In genomic region chr11:33746402-33746801, GRCm38 (mm10) we compare ENCODE assay signal across 22 mouse cellular contexts.
DNase-seq lines count a peak whose midpoint lies in the region; ATAC-seq and TF ChIP-seq lines count a peak whose summit lies in the region.
"Had no signal": no experiment of that assay in that cellular context is flagged by ENCODE, and none has a peak within 500 bp of the region (broad histone marks: within the 10 kb centered on the region; RNA-seq: fewer than 3 reads in every experiment).

No protein-coding gene starts in this region.

- ATAC-seq in heart, embryonic 12.5 days (ENCODE audit: insufficient number of reproducible peaks, low FRiP score) = no peak
- peak; percentile 45 for ATAC-seq in lung, embryonic 14.5 days (ENCODE audit: insufficient read depth)
- no peak for ATAC-seq in forebrain, embryonic 16.5 days
- ATAC-seq: forebrain, embryonic 14.5 days; inflammation-experienced regulatory T-cells, adult 6 months had no signal

- no peak overlapping the region for H3K4me3 ChIP-seq in heart, embryonic 12.5 days
- H3K4me3 ChIP-seq in lung, embryonic 14.5 days (ENCODE audit: low read depth, low read length) = no peak overlapping the region
- no peak overlapping the region for H3K4me3 ChIP-seq in forebrain, embryonic 16.5 days (replicated peaks; ENCODE audit: low read length)
- H3K4me3 ChIP-seq: embryonic facial prominence, embryonic 12.5 days; erythroblast, embryonic 14.5 days; heart, embryonic 15.5 days; hindbrain, embryonic 13.5 days; limb, embryonic 15.5 days; stomach, embryonic 15.5 days had no signal

- DNase-seq in heart, adult 11 months = peak; percentile 98
- DNase-seq in kidney, postnatal 4 days = peak; percentile 51 to 52
- DNase-seq in kidney, adult 18-20 months = no peak
- peak; percentile 83 for DNase-seq in lung, embryonic 14.5 days
- peak; percentile 60 for DNase-seq in lung, postnatal 36 days
- no peak for DNase-seq in Muller cell, postnatal 12 days (ENCODE audit: inconsistent ontology term)
- DNase-seq: adrenal gland, postnatal 25 days; cerebellum, adult 2 months; gastrocnemius, postnatal 25 days; kidney, postnatal 25 days; right cerebral cortex, postnatal 14 days; thymus, adult 18-20 months had no signal

- no peaks in the 10 kb centered on the region for H3K36me3 ChIP-seq in heart, embryonic 12.5 days
- H3K36me3 ChIP-seq in lung, embryonic 14.5 days (ENCODE audit: insufficient read depth) = no peaks in the 10 kb centered on the region
- no peaks in the 10 kb centered on the region for H3K36me3 ChIP-seq in forebrain, embryonic 16.5 days (ENCODE audit: control insufficient read depth, insufficient read depth)
- H3K36me3 ChIP-seq: embryonic facial prominence, embryonic 12.5 days; heart, embryonic 15.5 days; hindbrain, embryonic 13.5 days; limb, embryonic 15.5 days; stomach, embryonic 15.5 days had no signal

- no peaks in the 10 kb centered on the region for H3K4me1 ChIP-seq in heart, embryonic 12.5 days (replicated peaks)
- H3K4me1 ChIP-seq in lung, embryonic 14.5 days (ENCODE audit: insufficient read depth) = peaks cover 9% of the 10 kb centered on the region; the same call in 1 of the 2 replicates
- H3K4me1 ChIP-seq in forebrain, embryonic 16.5 days (replicated peaks; ENCODE audit: control insufficient read depth, insufficient read depth, low read length) = peaks cover 13% of the 10 kb centered on the region
- H3K4me1 ChIP-seq: heart, embryonic 15.5 days; limb, embryonic 15.5 days had no signal

- H3K9me3 ChIP-seq in heart, embryonic 12.5 days (replicated peaks) = no peaks in the 10 kb centered on the region
- H3K9me3 ChIP-seq in lung, embryonic 14.5 days (ENCODE audit: low read depth, low read length) = no peaks in the 10 kb centered on the region
- no peaks in the 10 kb centered on the region for H3K9me3 ChIP-seq in forebrain, embryonic 16.5 days (ENCODE audit: control insufficient read depth, low read length)
- H3K9me3 ChIP-seq: embryonic facial prominence, embryonic 12.5 days; heart, embryonic 15.5 days; hindbrain, embryonic 13.5 days; limb, embryonic 15.5 days; stomach, embryonic 15.5 days had no signal

- no peak for TF ChIP-seq CTCF in lung, embryonic 14.5 days (IDR thresholded peaks at IDR 0.05; ENCODE audit: low read depth)

- 81% methylated on average over 3 of the region's 3 CpGs for WGBS in heart, embryonic 12.5 days
- 44% methylated on average over 3 of the region's 3 CpGs for WGBS in lung, embryonic 14.5 days
- 84% methylated on average over 3 of the region's 3 CpGs for WGBS in forebrain, embryonic 16.5 days

- no peak overlapping the region for H3K27ac ChIP-seq in heart, embryonic 12.5 days (ENCODE audit: poor library complexity, severe bottlenecking)
- H3K27ac ChIP-seq in lung, embryonic 14.5 days (ENCODE audit: low read depth) = no peak overlapping the region
- no peak overlapping the region for H3K27ac ChIP-seq in forebrain, embryonic 16.5 days (ENCODE audit: low read length)
- H3K27ac ChIP-seq: embryonic facial prominence, embryonic 12.5 days; heart, embryonic 15.5 days; hindbrain, embryonic 13.5 days; limb, embryonic 15.5 days; stomach, embryonic 15.5 days had no signal

- no peak overlapping the region for H3K4me2 ChIP-seq in heart, embryonic 12.5 days
- no peak overlapping the region for H3K4me2 ChIP-seq in lung, embryonic 14.5 days
- H3K4me2 ChIP-seq in forebrain, embryonic 16.5 days (ENCODE audit: low read length) = no peak overlapping the region
- H3K4me2 ChIP-seq: embryonic facial prominence, embryonic 12.5 days; heart, embryonic 15.5 days; hindbrain, embryonic 13.5 days; limb, embryonic 15.5 days; stomach, embryonic 15.5 days had no signal

- H3K9ac ChIP-seq in heart, embryonic 12.5 days = no peak overlapping the region
- H3K9ac ChIP-seq in lung, embryonic 14.5 days = no peak overlapping the region
- H3K9ac ChIP-seq in forebrain, embryonic 16.5 days (replicated peaks; ENCODE audit: low read depth, low read length) = no peak overlapping the region
- H3K9ac ChIP-seq: embryonic facial prominence, embryonic 12.5 days; heart, embryonic 15.5 days; hindbrain, embryonic 13.5 days; limb, embryonic 15.5 days; stomach, embryonic 15.5 days had no signal

- no peaks in the 10 kb centered on the region for H3K27me3 ChIP-seq in heart, embryonic 12.5 days (replicated peaks)
- no peaks in the 10 kb centered on the region for H3K27me3 ChIP-seq in lung, embryonic 14.5 days (ENCODE audit: insufficient read depth, low read length)
- H3K27me3 ChIP-seq in forebrain, embryonic 16.5 days (replicated peaks; ENCODE audit: control insufficient read depth, insufficient read depth, low read length) = no peaks in the 10 kb centered on the region
- H3K27me3 ChIP-seq: heart, embryonic 15.5 days; limb, embryonic 15.5 days; stomach, embryonic 15.5 days had no signal

Comparison
In these comparisons a context has a peak if more than half of its experiments do, and no peak if none do; other contexts are left out.
1. DNase-seq: peak in heart, adult 11 months (single experiment), kidney, postnatal 4 days (2 of 2), lung, embryonic 14.5 days (single experiment) and lung, postnatal 36 days (single experiment); none in kidney, adult 18-20 months (single experiment) and Muller cell, postnatal 12 days (single experiment).